Mouse (Mus musculus) v-Abl transformed pro-B cells (cell line): ENCODE measurements around the gene Serpinh1.
"Not testable (repeated sequence)": the region's sequence is repeated elsewhere in the genome, so short reads cannot be mapped to it uniquely, and the experiment has no call there.

Experiments used
- in situ Hi-C, 2 experiments: fragments of 400-800 bp; cut with MboI; formaldehyde crosslinking; loops; one replicate each; pipeline ENCODE4 v1.15.1; 2025; ENCODE audit not compliant: unreplicated experiment in 2 of 2

Gene Serpinh1

DNA sequence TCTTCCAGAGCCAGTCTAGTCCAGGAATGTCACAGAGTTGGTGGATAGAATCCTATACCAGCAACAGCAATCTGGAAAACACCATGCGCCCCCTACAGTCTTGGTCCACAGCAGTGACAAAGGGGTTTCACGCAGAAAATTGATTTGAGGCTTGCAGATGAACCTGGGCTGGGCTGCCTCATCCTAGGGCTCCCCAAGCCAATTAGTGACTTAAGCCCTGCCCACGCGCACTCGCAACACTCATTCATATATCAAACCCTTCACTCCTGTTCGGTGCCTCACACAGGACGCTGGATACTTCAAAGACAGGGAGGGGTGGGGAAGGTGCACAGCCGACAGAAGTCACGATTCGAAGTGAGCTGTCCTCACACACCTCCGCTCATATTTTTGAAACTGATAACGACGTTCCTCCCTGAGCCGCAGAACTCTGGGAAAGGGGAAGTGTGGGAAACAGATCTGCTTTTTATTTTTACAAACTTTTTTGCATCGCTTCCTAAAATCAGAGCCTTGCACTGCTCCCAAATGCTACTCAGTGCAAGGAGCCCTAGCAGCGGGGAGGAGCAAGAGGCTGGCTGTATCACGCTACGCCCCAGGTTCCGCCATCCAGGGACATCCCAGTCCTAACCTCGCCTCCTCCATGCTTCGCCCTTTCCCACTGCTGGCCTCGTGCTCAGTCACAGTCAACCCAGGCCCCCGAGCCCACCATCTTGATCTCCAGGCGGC lies 27.6 kb upstream of the Serpinh1 start:
- in situ Hi-C loops, result loop anchor here in 1 of 2 experiments (25.0 kb wide), 1 partner anchor 1893 kb away; the partner anchor contains the start of gene Ints4

DNA sequence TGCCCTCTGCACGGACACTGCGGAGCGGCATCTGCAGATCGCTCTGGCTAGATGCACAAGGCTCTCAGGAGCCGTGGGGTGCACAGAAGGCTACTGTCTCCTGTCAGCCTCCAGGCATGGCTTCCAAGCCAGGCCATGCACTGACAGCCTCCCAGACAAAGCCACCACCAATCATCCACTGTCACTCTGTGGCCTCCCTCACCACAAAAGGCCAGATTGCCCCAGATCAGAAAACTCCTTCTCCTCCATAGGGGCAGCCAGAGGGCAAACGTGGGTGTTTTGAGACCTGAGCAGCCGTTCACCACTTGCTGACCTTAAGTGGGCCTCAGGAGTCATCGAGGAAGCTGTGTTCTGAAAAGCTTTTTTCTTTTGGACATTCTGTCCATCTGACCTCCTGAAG lies 25.8 kb upstream of the Serpinh1 start:
- in situ Hi-C loops, result loop anchor here (5.0 to 25.0 kb wide), 2 partner anchors 73 to 1892 kb away; partner anchors contain the start of gene Ints4 (in 1 of the 2)

DNA sequence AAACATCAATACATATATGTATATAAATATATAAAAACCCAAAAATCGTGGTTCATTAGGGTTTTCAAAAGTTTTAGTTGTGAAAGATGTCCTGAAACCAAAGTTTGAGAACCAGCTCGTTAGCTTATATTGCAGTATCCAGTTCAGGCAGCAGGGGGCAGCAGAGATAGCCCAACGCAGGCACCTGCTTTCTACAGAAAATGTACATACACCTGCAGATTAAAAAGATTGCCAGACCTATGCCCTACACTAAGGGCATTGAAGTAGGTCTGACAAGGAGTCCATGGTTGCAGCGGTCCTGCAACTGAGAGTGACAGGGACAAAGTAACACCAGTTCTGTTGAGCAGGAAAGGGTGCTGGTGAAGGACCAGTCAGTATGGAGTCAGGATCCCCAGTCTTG lies 22.4 kb upstream of the Serpinh1 start:
- in situ Hi-C loops, result loop anchor here (5.0 to 25.0 kb wide), 2 partner anchors 77 to 1888 kb away; partner anchors contain the start of gene Ints4 (in 1 of the 2)

DNA sequence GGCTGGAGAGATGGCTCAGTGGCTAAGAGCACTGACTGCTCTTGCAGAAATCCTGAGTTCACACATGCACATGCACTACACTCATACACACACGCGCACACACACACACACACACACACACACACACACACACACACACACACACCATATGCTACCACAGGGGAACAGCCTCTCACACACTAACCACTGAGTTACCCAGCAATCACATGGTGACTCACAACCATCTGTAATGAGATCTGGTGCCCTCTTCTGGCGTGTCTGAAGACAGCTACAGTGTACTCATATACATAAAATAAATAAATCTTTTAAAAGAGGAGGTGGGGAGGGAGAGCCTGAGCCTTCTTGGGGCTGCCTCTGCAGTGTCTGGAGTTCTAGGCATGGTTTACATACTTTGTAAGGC lies 21.3 kb upstream of the Serpinh1 start:
- in situ Hi-C loops, result not testable (repeated sequence)

DNA sequence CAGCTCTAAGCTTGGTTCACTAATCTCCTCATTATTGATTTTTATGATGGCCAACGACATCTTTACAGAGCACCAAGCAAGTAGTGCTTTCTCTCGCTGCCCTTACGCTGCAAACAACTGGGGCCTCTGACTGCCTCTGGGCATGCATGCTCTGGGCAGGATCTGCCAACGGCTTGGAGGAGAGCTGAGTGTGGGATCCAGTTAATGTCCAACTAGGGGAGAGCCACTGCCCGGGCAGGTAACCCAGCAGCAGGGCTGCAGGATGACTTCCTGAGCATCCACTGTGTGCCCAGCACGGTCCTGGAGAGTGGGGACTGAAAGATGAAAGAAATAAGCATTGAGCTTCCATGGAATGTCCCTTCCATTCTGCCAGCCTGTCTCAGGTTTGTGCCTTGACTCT lies 13.7 kb upstream of the Serpinh1 start:
- in situ Hi-C loops, result loop anchor here (5.0 to 10.0 kb wide), 2 partner anchors 34 to 122 kb away; no protein-coding TSS in a partner anchor

DNA sequence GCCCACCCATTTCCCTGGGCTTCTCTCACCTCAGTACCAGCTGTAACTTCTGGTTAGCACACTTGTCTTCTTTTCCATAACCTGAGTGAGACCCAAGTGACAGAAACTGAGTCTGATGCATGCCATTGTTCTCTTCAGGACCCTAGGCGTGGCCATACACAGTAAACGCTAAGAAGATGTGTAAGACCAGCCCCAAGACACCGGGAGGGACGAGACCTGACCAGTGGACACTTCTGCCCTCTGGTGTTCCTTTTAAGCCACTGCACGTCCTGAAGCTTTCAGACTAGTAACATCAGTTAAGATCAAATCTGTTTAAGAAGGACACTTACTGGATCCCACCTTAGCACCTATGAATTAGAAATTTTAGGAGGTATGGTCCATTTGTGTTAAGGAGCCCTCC lies 12.0 kb upstream of the Serpinh1 start:
- in situ Hi-C loops, result loop anchor here (5.0 to 10.0 kb wide), 2 partner anchors 33 to 120 kb away; no protein-coding TSS in a partner anchor

DNA sequence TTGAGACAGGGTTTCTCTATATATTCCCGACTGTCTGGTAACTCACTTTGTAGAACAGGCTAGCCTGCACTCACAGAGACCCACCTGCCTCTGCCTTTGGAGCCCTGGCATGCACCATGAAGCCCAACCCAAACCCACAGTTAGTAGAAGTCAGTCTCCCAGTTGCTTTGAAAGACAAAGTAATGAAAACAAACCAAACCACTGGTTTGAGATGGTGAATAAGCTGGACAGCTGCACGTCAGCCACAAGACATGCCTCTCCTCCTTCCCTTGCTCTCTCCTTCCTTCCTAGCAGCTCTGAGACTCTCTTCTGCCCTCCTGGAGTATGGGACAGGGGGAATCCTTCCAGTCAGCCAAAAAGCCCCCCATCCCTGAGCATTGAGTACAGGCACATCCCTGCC lies 9.1 kb upstream of the Serpinh1 start:
- in situ Hi-C loops, result loop anchor here in 1 of 2 experiments (10.0 kb wide), 1 partner anchor 117 kb away; no protein-coding TSS in a partner anchor

DNA sequence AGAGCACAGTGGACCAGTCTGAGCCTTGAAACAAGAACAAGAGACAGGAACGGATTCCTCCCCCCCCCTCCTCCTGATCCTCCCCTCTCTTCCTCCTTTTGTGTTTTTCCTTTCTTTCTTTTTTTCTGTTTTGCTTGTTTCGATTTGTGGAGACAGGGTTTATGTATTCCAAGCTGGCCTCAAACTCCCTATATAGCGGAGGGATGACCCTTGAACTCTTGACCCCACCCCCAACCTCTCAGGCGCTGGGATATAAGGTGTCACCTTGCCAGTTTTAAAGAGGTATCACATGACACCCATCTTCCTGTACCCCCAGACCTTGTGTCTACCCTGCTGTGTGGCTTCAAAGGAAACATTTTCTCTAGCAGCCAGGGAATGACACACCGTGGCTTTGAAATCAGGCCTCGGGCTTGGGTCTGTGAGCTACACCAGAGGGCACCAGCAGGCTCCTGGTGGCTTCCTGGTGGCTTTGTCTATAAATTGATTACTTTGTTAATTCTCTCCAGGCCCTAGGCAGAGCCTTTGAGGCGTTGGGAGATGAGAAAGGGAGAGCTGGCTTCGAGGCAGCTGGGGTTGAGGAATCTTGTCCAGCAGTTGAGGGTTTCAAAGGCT lies 7.9 kb upstream of the Serpinh1 start:
- in situ Hi-C loops, result loop anchor here in 1 of 2 experiments (10.0 kb wide), 1 partner anchor 116 kb away; no protein-coding TSS in a partner anchor

DNA sequence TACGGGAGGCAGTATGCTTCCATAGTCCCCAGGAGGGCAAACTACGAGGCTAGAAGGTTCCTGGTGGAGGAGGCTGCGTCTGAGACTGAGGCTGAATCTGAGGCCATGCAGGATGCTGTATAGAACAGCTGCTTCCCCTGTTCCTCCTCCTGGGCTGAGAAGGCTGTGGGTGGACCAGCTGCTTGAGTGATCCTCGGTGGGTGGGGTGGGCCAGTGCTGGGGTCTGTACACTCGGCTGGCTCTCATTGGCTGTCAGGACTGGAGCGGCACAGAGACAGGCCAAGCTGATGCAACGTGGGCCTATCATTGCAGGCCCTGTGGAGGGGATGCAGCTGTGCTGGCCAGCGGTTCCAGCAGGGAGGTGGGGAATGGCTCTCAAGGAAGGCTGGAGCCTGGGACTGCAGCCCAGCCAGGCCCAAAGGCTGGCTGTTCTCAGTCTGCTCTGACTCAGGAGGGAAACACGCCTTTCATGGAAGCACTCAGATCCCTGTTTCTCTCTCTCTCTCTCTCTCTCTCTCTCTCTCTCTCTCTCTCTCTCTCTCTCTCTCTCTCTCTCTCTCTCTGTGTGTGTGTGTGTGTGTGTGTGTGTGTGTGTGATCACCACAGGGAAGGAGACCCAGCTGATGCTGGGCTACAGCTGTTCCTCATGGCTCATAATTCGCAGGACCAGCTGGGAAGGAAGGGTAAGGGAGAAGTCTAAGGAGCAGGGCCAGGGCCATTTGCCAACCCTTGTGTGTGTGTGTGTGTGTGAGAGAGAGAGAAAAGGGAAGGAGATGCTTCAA lies 7.2 kb upstream of the Serpinh1 start:
- in situ Hi-C loops, result loop anchor here in 1 of 2 experiments (10.0 kb wide), 1 partner anchor 115 kb away; no protein-coding TSS in a partner anchor

DNA sequence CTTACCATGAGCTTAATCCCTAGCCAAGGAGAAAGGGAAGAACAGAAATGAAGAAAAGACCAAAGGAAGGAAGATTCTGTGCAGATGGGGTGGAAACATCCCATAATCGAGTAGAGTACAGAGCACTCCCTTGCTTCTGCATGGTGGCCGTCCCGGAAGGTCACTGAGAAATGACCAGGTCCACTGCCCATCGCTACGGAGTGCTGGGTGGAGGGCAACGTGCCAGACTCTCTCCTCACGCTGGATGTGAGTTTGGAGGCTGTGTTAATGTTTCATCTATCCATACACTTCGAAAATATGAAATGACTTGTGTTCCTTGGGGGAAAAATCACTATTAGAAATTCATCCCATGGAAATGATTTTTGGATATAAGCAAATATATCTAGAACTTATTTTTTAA lies 5.3 kb upstream of the Serpinh1 start:
- in situ Hi-C loops, result no loop called here

DNA sequence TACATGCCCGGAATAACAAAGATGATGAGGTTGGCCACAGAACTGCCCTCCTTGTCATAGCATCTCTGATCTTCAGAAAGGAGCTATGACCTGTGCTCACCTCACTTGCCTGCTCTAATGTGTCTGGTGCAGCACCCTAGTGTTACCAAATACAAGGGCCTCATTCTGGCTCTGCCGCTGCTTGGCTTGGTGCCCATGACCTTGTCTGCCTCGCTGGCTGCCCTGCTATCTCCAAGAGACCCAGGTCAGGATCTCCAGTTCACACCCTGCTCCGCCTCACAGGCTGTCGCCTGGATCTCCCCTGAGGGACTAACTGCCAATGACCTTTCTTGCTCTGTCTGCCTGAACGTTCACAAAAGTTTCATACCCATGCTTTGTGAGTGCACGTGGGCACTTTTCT lies 4.2 kb upstream of the Serpinh1 start:
- in situ Hi-C loops, result no loop called here

DNA sequence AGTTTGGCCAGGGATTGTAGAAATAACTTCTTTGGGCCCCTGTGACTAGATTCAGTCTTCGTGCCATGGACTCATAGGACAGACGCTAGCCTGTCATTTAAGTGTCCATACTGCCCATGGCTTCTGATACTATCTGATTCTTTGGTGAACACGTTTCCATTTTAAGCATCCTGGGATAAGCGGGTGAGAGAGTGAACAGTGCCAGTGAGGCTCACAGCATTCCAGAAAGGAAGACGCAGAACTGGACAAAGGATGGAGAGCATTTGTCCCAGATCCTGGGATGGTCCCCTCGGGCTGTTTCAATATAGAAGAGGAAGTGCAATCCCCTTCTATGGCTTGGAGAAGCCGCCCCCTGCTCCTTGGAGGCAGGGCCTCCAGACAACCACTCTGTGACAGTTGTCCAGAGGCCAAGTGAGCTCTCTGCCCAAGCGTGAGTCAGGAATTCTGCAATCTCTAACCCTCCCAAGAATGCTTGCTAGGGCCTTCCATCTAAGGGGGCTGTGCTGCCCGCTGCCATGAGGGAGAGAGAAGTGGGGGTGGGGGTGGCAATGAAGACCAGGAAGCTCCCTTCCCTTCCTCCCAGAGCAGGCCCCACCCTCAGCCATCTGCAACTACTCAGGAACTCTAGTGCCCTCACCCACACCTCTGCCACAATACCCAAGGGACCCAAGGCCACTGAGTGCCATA lies 3.3 kb upstream of the Serpinh1 start:
- in situ Hi-C loops, result no loop called here

DNA sequence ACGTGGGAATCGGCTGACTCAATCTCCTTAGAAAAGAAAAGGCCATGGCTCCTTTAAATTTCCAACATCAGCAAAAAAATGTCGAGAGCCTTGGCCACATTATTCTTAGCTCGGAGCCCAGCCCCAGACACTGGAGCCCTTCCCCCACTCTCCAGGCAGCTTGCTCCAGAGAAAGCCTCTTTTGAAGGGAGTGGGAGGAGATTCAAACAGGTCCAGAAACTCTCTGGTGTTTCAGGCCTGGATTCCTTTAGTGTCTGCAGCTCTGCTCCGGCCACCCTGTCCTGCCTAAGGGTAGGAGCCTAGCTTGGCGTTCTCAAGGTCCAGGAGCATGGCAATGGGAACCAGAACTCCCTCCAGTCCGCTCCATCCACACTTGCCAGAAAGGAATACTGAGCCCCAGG lies 2.7 kb upstream of the Serpinh1 start:
- in situ Hi-C loops, result no loop called here

DNA sequence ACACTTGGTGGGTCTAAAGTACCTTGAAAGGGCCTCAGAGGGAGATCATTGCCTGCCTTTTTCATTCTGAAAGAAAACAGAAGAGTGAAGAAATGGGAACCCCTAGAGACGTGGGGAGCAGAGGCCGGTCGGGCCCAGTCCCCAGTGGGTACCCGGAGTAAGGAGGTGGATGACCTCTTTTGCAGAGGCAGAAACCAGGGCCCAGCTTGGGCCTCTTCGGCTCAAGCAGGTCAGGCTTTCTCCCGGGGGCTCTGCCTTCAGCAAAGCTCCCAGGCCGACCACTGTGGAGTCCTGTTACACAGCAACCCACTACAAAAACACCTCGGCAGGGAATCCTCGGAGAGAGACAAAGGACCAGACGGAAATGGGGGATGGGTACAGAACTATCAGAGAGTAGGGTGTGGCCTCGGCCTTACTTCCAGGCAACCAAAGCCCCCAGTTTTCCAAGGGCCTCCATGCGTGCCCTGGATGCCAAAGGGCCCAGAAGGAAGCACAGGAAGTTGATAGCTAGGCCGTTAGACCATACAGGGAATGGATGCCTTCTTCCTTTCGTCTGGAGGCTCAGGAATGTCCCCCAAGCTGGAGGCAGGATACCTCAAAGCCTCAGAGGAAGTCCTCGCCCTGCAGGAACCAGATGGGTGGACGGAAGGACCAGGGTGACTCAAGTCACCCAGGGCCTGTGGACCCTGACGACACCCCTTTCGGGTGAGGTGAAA lies 1.1 kb downstream of the Serpinh1 start:
- in situ Hi-C loops, result no loop called here

DNA sequence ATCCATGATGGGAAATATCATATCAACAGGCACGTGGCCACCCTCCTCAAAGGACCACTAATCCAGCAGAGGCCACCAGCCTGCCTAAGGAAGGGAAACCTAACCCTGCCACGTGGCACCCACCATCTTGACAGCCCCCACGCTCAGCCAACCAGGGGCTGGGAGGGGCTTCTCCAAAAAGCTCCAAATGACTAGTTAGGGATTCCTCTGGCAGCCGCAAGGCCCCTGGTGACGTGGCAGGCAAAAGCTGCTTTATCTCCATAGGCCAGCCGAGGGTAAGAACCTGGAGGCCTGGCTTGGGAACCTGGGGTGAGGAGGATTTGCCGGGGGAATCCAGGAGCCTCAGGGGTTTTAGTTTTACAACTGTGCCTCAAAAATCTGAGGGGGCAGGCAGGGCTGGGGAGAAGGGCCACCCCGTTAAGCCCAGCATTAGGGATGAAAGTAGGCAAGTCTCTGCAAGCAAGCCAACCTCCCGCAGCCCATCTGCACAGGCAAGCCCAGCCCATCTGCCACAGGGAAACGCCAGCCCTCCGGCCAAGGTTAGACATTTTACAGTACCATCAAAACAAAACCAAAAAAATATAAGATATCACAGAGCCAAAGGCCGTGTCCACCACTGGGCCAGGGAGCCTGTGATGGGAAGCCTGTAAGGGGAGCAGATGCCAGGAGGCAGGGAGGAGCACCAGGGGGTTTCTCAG lies 1.8 kb downstream of the Serpinh1 start:
- in situ Hi-C loops, result no loop called here

DNA sequence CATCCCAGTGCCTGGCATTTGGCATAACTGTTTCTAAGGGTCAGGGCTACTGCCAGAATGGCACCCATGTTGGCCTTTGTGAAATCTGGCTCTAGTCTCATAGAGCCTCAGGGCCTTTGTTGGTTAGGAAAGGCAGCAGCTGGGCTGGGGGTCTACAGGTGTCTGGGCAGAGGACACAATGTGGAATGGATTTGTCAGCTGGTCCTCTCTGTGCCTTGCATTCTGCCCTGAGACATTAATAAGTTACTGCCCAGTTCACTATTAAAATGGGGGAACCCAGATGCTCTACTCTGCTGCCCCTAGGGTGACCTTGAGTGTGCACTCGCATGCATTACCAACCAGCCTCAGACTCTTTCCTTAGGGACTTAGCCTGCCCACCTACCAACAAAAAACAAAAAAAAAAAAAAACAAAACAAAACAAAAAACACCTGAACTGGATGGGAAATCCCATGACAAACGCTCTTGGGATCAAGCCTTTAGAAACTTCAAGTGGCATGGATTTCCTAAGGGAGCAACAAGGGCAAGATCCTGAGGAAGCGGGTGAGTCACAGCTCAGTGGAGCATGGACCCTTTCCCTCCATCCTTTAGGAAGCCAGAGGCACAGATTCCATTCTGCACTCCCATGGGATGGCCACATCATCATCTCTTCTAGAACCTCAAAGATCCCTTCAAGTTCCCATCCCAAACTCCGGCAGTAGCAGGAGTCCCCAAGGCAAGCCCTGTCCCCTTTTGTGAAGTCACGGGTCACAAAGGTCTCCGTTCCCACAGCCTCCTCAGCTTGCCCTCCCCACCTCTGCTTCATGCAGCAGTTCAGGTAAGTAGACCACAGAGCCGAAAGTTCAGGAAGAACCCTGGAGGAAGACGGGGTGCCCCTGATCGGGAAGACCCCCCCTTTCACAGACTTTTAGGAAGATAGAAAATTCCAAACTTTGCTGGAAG lies 3.0 kb downstream of the Serpinh1 start:
- in situ Hi-C loops, result no loop called here

DNA sequence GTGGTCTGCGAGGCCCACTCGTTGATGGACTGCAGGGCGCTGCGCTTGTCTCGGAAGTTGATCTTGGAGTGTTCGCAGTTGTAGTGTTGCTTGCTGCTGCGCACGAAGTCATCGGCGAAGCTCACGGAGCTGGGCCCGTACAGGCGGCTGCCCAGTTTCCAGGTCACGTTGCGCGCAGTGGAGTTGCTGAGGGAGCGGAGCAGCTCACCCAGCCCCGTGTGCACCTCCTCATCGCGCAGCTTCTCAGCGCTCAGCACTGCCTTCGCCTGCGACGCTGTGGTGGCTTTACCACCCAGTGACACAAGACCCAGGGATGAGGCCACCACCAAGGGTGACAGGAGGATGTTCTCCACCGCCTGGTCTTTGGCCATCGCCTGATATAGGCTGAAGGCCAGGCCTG lies 4.2 kb downstream of the Serpinh1 start:
- in situ Hi-C loops, result no loop called here

DNA sequence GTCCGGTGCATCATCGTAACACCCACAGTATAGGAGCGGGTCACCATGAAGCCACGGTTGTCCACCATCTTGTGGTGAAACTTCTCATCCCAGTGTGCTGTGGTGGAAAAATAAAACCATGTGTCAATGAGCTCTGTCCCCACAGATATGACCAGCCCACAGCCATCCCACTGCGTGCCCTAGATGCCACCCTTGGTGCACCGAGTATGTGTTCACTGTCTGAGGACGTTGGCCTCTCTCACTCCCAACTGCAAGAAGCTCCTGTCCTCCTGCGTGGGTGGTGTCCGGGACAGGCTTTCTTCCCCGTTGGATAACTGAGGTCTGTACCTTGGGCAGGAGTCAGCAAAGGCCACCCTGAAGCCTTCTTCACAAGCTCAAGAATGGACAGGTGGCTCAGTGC lies 5.8 kb downstream of the Serpinh1 start:
- in situ Hi-C loops, result no loop called here
